Mouse (Mus musculus) right cerebral cortex, postnatal 25 days (tissue): ENCODE results near the gene Stxbp4.

Source experiments
- DNase-seq: peaks from one replicate; pipeline ENCODE4 v3.0.0; 2022

The Stxbp4 gene

DNA sequence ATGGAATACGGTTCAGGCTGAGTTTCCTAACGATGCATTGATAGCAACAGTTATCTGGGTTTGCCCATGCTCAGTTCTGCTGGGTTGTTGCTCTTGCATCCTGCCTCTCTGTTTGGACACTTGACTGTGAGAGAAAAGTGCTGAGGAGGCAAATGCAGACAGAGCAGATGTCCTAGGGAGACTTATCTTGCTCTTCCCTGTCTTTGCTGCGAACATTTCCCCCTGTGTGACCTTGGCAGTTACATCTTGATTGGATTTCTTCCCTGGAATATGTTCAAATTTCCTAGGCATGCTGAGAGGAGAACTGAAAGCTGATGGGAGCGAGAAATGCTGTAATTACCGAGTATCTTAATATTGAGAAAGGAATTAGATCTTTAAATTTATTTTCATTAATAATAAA is 186.4 kb downstream of the Stxbp4 start:
- DNase-seq: no peak

GRCm38 (mm10) chr11:90442462-90442861 is 195.4 kb downstream of the Stxbp4 start:
- DNase-seq: no peak

DNA sequence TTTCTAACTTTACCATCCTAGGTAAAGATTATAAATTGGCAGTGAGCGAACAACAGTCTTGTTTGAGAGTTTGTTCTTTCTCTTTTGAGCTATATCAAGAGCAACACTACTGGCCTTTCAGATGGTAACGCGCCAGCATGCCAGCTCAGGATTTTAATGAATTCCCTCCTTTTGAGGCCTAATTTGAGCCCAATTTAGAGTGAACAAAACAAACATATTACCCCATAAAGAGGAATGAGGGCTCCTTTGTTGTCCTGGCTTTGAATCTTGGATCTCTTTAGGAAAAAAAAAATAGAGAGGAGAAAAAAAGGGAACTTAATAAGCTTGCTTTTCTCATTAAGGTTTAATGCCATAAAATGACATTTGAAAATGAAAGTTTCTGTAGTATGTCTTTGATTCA is 197.0 kb downstream of the Stxbp4 start:
- no peak for DNase-seq

GRCm38 (mm10) chr11:90438768-90439167 is 199.1 kb downstream of the Stxbp4 start:
- DNase-seq: no peak
